Mouse (Mus musculus): Measurements from ENCODE around the gene Mindy1. TPM values are rescaled to one million over a fixed set of nuclear protein-coding genes. Genes with fewer than 3 reads are reported as not detected.

The Mindy1 gene
- polyA plus RNA-seq, 1 experiment = 95.2 TPM

DNA sequence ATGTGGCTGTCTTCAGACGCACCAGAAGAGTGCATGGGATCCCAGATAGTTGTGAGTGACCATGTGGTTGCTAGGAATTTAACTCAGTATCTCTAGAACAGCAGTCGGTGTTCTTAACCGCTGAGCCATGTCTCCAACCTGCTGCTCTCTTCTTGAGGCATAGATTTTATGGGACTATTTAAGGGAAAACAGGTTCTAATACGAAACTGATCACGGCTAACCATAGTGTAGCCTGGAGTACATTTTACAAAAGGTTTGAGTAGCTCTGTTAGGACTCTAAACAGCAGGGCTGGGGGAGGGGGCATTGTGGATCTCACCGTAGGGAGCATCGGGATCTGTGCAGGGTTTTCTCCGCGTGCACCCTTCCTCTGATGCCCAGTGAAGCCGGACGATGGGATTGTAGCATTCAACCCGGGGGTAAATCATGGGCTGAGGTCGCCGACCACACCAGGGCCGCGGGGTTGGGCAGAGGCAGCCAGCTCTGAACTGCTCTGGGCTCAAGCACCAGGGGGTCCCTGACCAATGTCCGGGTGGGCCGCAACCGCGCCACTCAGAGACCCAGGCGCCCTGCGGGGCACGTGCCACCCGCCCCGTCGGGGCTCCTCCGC lies 33.4 kb downstream of the Mindy1 start, which contains the start of gene Cers2:
Gene Cers2, plus strand, starts transcription at position 306 of the 608 bp plus-strand sequence.
- 9% methylated on average over 27 of the region's 27 CpGs for WGBS
- Histone ChIP-seq H3K4me1 (ENCODE audit: control insufficient read depth, insufficient read depth, low read length) (peaks cover 19% of the 10 kb centered on the region), H3K4me3 (replicated peaks; ENCODE audit: extremely low read depth, low read depth, low read length) (peak within 1 kb of the TSS; percentile 66)
- TF ChIP-seq POLR2A (IDR thresholded peaks at IDR 0.05; ENCODE audit: borderline replicate concordance, extremely low read depth, low read depth, low read length) = no peak
- no peak for TF ChIP-seq CTCF (IDR thresholded peaks at IDR 0.05; ENCODE audit: insufficient read depth, low read length)
- no peak for DNase-seq

DNA sequence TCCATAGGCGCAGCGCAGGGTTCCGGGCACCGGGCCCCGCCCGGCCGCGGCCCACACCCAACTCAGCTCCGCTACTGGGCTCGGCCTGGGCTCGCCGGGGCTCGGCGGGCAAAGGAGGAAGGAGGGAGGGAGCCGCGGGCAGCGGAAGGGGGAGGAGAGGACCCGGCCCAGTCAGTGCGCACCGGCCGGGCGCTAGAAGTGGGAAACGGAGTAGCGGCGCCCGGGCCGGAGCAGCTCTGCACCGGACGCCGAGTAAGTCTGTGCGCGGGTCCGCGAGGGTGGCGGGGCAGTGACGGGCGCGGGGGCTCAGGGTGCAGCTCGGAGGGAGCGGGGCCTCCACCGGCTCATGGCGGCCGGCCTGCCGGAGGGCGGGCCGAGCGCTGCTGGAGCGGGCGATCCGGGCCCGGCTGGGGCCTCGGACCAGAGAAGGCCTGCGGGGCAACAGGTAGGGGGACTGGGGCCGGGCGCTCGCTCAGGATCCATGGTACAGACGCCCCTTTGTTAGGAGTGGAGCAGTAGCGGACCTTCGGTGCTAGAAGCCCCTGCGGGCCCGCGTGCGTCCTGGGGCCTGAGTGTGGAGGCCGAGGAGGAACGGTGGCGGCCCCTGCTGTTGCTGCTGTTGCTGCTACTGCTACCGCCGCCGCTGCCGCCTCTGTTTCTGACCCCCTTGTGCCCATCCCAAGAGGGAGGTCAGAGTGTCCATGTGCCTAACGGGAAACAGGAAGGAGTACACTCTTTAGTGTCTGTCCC lies 34.1 kb downstream of the Mindy1 start:
- Histone ChIP-seq H3K4me1 (ENCODE audit: control insufficient read depth, insufficient read depth, low read length) (peaks cover 19% of the 10 kb centered on the region), H3K4me3 (replicated peaks; ENCODE audit: extremely low read depth, low read depth, low read length) (peak overlapping the region; percentile 66)
- peak; percentile 55; the same call in 1 of the 2 replicates for TF ChIP-seq POLR2A (IDR thresholded peaks at IDR 0.05; ENCODE audit: borderline replicate concordance, extremely low read depth, low read depth, low read length)
- TF ChIP-seq CTCF (IDR thresholded peaks at IDR 0.05; ENCODE audit: insufficient read depth, low read length) = no peak
- peak; percentile 91 for DNase-seq
- WGBS = under 1% methylated on average over 67 of the region's 71 CpGs

DNA sequence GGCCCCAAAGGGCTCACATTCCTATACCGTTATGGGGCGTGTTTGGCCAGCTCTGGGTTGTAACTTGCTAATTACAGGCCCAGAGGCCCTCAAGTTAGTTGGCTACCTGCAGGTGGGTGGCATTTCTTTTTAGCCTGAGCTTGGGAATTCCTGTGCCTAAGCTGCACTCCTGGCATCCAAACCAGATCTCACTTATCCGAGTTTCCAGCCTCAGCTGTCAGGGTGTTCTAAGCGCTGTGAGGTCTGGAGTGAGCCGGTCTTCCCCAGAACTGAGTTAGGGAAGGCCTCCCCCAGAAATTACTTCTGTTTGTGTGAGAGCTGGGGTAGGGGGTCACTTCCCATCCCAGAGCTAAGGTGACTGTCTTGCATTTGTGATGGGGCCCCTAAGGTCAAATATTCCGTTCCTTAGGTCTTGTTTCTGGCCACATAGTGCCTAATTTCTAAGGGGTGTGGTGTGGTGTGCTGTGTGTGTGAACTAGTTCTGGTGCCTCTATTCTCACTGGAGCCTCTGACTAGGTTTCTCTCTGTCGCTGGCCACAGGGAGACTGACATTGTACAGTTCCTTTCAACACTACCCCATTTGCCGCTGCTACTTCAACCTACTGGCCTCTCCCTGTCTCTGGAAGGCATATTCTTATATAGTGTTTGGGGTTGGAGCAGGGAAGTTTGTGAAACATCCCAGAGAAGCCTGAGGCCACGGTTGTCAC lies 34.9 kb downstream of the Mindy1 start:
- TF ChIP-seq CTCF (IDR thresholded peaks at IDR 0.05; ENCODE audit: insufficient read depth, low read length) (no peak), POLR2A (IDR thresholded peaks at IDR 0.05; ENCODE audit: borderline replicate concordance, extremely low read depth, low read depth, low read length) (no peak)
- WGBS = 6% methylated on average over 9 of the region's 9 CpGs
- no peak for DNase-seq
- peak overlapping the region; percentile 59 for H3K4me3 ChIP-seq (replicated peaks; ENCODE audit: extremely low read depth, low read depth, low read length)
- H3K4me1 ChIP-seq (ENCODE audit: control insufficient read depth, insufficient read depth, low read length) = peaks cover 19% of the 10 kb centered on the region

DNA sequence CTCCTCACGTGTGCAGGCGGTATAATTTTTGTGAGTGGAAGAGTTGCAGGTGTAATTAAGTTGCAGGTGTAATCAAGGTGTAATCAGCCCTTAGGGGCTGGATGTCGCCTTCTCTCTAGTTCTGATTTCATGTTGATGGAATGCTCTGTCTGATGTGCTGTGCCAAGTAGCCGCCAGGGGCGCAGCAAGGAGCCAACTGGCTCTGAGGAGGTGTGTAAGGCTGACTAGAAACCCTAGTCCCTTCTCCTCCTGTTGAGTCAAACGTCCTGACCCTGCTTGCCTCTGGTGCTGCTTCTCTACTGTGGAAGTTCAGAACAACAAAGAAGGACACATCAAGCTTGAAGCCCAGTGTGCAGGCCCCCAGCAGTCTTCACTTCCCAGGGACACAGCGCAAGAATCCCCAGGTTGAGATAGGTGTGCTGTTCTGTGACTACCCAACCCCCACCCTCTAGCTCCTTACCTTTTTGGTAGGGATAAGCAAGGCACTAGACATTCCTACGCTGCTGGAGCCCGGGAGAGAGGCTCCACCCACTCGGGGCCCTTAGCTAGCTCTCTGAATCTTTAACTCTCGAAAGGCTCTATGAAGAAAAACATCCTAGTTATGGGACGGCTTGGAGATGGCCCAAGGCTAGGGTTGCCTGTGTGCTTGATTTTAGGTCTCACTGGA lies 36.4 kb downstream of the Mindy1 start:
- peak; percentile 77 for DNase-seq
- H3K4me3 ChIP-seq (replicated peaks; ENCODE audit: extremely low read depth, low read depth, low read length) = peak overlapping the region; percentile 35

DNA sequence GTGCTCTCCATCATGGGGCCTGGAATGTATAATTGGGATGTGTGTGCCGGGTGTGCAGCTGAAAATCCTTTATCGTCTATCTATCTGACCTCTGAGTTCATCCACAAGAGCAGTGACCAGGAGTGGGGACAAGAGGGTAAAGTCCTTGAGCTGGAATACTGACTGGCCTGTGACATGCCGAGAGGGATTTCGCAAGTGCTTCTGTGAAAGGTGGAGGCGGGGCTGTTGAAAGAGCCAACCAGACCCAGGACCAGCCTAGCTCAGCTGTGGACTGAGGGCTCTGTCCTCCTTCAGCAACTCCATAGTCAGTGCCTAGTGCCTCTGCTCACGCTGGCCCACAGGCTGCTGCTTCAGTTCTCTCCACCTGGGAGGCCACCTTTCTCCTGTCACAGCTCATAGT lies 37.4 kb downstream of the Mindy1 start:
- Histone ChIP-seq H3K4me3 (replicated peaks; ENCODE audit: extremely low read depth, low read depth, low read length) (no peak overlapping the region), H3K4me1 (ENCODE audit: control insufficient read depth, insufficient read depth, low read length) (peaks cover 19% of the 10 kb centered on the region)
- whole genome bisulfite sequencing = 36% methylated on average over 6 of the region's 6 CpGs
- TF ChIP-seq POLR2A (IDR thresholded peaks at IDR 0.05; ENCODE audit: borderline replicate concordance, extremely low read depth, low read depth, low read length) = peak; percentile 74; the same call in 1 of the 2 replicates
- TF ChIP-seq CTCF (IDR thresholded peaks at IDR 0.05; ENCODE audit: insufficient read depth, low read length) = no peak
- peak; percentile 78 for DNase-seq

More for the DNA sequence above, 36.4 kb downstream of the Mindy1 start:
- H3K4me1 ChIP-seq (ENCODE audit: control insufficient read depth, insufficient read depth, low read length) = peaks cover 19% of the 10 kb centered on the region
- TF ChIP-seq CTCF (IDR thresholded peaks at IDR 0.05; ENCODE audit: insufficient read depth, low read length) = peak; percentile 75
- 0 out of 2 replicates have a peak, but pooled peaks have one; percentile 22 for TF ChIP-seq POLR2A (IDR thresholded peaks at IDR 0.05; ENCODE audit: borderline replicate concordance, extremely low read depth, low read depth, low read length)
- WGBS = 21% methylated on average over 12 of the region's 12 CpGs

DNA sequence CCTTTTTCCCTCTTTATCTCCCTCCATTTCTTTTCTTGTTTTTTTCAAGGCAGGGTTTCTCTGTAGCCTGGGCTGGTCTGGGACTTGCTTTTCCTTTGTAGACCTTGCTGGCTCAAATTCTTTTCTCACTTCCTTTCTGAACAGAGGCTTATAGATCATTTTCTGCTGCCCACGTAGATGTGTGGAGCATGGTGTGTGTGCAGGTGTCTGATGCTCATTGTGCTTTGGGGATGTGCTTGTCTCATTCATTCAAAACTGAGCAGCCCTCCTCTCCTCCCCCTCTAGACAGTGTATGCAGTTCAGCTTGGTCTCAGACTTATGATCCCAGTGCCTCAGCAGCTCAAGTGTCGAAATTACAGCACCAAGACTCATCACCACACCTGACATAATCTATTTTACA lies 38.0 kb downstream of the Mindy1 start:
- Histone ChIP-seq H3K4me1 (ENCODE audit: control insufficient read depth, insufficient read depth, low read length) (peaks cover 19% of the 10 kb centered on the region), H3K4me3 (replicated peaks; ENCODE audit: extremely low read depth, low read depth, low read length) (no peak overlapping the region)
- DNase-seq = no peak
- TF ChIP-seq POLR2A (IDR thresholded peaks at IDR 0.05; ENCODE audit: borderline replicate concordance, extremely low read depth, low read depth, low read length) (no peak), CTCF (IDR thresholded peaks at IDR 0.05; ENCODE audit: insufficient read depth, low read length) (no peak)
- WGBS = 40% methylated on average over 2 of the region's 2 CpGs

DNA sequence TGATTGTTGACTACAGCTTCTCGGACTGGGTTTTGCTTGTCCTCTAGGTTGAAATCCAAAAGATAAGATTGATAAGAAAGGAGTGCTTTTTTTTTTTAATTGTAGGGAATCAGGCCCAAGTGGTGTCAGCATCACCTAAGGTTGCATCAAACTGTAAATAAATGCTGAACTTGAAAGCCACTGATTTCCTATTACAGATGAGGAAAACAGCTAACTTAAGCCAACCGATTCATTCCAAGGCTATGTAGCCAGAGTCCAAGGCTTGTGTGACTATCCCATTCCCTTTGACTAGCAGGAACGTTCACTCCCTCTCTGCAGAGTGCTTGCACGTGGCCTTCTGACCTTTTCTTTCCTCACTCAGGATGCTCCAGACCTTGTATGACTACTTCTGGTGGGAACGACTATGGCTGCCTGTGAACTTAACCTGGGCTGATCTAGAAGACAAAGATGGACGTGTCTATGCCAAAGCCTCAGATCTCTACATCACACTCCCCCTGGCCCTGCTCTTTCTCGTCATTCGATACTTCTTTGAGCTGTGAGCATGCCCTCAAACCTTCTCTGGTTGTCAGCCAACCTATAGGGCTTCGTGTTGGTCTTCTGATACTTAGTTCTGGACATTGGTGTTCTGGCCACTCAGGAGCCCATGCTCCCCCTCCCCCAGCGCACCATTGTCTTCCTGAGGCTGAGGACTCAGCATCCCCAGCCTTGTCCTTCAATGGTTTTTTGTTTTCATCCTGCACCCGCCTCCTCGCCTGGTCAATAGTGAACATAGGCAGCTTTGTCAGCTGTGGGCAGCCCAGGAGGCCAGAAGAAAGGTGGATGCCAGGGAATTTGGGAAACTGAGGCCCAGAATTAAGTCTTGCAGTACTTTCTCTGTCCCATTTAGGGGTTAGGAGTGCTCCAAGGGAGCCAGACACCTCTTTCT lies 38.8 kb downstream of the Mindy1 start:
- Histone ChIP-seq H3K4me3 (replicated peaks; ENCODE audit: extremely low read depth, low read depth, low read length) (no peak overlapping the region), H3K4me1 (ENCODE audit: control insufficient read depth, insufficient read depth, low read length) (peaks cover 19% of the 10 kb centered on the region)
- DNase-seq = no peak
- TF ChIP-seq POLR2A (IDR thresholded peaks at IDR 0.05; ENCODE audit: borderline replicate concordance, extremely low read depth, low read depth, low read length) = no peak
- TF ChIP-seq CTCF (IDR thresholded peaks at IDR 0.05; ENCODE audit: insufficient read depth, low read length) = no peak
- WGBS = 59% methylated on average over 12 of the region's 12 CpGs

DNA sequence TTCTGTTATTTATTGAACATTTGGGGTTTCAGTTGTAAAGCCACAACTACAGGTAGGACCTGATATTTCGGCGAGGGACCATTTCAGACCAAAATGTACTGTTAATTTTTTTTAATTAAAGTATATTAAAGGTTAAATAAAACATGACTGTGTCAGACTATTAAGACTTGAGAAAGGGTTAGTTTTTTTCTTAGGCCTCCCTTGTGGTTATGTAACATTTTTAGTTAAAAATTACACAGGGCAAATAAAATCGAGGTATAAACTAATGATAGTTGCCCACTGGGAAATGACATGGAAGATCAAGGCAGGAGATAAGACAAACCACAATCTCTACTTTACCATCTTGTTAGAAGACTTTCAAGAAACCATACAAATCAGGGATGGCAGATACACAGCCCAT lies 42.3 kb downstream of the Mindy1 start:
- TF ChIP-seq POLR2A (IDR thresholded peaks at IDR 0.05; ENCODE audit: borderline replicate concordance, extremely low read depth, low read depth, low read length) (no peak), CTCF (IDR thresholded peaks at IDR 0.05; ENCODE audit: insufficient read depth, low read length) (no peak)
- Histone ChIP-seq H3K4me3 (replicated peaks; ENCODE audit: extremely low read depth, low read depth, low read length) (no peak overlapping the region), H3K4me1 (ENCODE audit: control insufficient read depth, insufficient read depth, low read length) (peaks cover 9% of the 10 kb centered on the region)
- WGBS = 73% methylated on average over 3 of the region's 3 CpGs
- no peak for DNase-seq

Measured in lung, adult 2 months (tissue).